Mouse (Mus musculus) liver, postnatal 0 days (tissue): ENCODE measurements around the gene Zfp599.

ENCODE experiments used
- CTCF ChIP-seq: sonication (generic); IDR thresholded peaks from 2 replicates; pipeline ENCODE4 v1.5.1; 2016; ENCODE audit warnings: antibody characterized with exemption, low read depth
- EP300 ChIP-seq: IDR thresholded peaks from 2 replicates; pipeline ENCODE4 v1.6.1; 2016; ENCODE audit warnings: antibody characterized with exemption, low read depth, mild to moderate bottlenecking

- TF ChIP-seq EP300 (no peak), CTCF (no peak)
Measured at GRCm38 (mm10) chr9:22229386-22230026, 30.2 kb downstream of the Zfp599 start.
